Comparison of ENCODE assay signal across 26 mouse cellular contexts in the genomic region with DNA sequence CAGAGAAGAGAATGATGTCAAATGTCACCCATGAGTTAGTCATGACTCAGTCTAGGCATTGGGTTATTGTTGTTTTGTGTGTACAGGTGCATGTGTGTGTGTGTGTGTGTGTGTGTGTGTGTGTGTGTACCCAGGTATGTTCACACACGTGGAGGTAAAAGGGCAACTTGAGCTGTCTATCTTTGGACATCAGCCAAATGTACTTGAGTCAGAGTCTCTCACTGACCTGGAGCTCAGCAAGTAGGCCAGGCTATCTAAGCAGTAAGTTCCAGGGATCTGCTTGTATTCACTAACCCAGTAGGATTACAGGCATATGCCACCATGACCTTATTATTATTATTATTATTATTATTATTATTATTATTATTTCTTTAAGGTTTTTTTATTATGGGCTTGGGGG.
"Had no signal": no experiment of that assay in that cellular context is flagged by ENCODE, and none has a peak within 500 bp of the region (broad histone marks: within the 10 kb centered on the region; RNA-seq: fewer than 3 reads in every experiment).

No protein-coding gene starts in this region.

- ATAC-seq: hindbrain, embryonic 16.5 days; inflammation-experienced regulatory T-cells, adult 6 months; intestine, embryonic 15.5 days; intestine, postnatal 0 days had no signal

- H3K4me3 ChIP-seq: gastrocnemius, adult 2 months; heart, embryonic 10.5 days; heart, embryonic 12.5 days; hindbrain, embryonic 10.5 days; hindbrain, embryonic 12.5 days; intestine, embryonic 15.5 days; kidney, embryonic 15.5 days; layer of hippocampus, adult 2 months; left cerebral cortex, adult 2 months; limb, embryonic 10.5 days; limb, embryonic 12.5 days had no signal

- H3K27ac ChIP-seq: heart, embryonic 10.5 days; hindbrain, embryonic 10.5 days; hindbrain, embryonic 12.5 days; hindbrain, embryonic 14.5 days; intestine, embryonic 15.5 days; kidney, embryonic 15.5 days; kidney, postnatal 0 days; layer of hippocampus, adult 2 months; left cerebral cortex, adult 2 months; limb, embryonic 10.5 days; limb, embryonic 12.5 days; liver, embryonic 14.5 days had no signal

- H3K4me1 ChIP-seq: heart, embryonic 10.5 days; heart, embryonic 12.5 days; hindbrain, embryonic 10.5 days; hindbrain, embryonic 12.5 days; intestine, embryonic 15.5 days had no signal

- H3K9me3 ChIP-seq: heart, embryonic 10.5 days; heart, embryonic 12.5 days; hindbrain, embryonic 10.5 days; hindbrain, embryonic 12.5 days; intestine, embryonic 15.5 days; kidney, embryonic 15.5 days; limb, embryonic 10.5 days; limb, embryonic 12.5 days had no signal

- H3K36me3 ChIP-seq: heart, embryonic 10.5 days; heart, embryonic 12.5 days; hindbrain, embryonic 10.5 days; hindbrain, embryonic 12.5 days; intestine, embryonic 15.5 days; kidney, embryonic 15.5 days; limb, embryonic 10.5 days; limb, embryonic 12.5 days had no signal

- H3K4me2 ChIP-seq: heart, embryonic 12.5 days; hindbrain, embryonic 12.5 days; hindbrain, embryonic 14.5 days; intestine, embryonic 15.5 days; kidney, embryonic 15.5 days; limb, embryonic 12.5 days had no signal

- H3K9ac ChIP-seq: heart, embryonic 12.5 days; hindbrain, embryonic 12.5 days; hindbrain, embryonic 14.5 days; intestine, embryonic 15.5 days; kidney, embryonic 15.5 days; limb, embryonic 12.5 days; liver, embryonic 14.5 days had no signal

- DNase-seq: gastrocnemius, adult 2 months; gastrocnemius, postnatal 10 days; gastrocnemius, postnatal 25 days; heart, postnatal 10 days; heart, postnatal 4 days; kidney, adult 18-20 months; kidney, adult 9 months; kidney, postnatal 25 days; kidney, postnatal 4 days; liver had no signal

- H3K27me3 ChIP-seq: heart, embryonic 12.5 days; hindbrain, embryonic 12.5 days; intestine, embryonic 15.5 days; kidney, embryonic 15.5 days; limb, embryonic 12.5 days had no signal
